Mouse (Mus musculus) layer of hippocampus, adult 18-20 months (tissue): ENCODE results near the gene Srsf6. TPM values are rescaled to one million over a fixed set of nuclear protein-coding genes. Genes with fewer than 3 reads are reported as not detected.

ENCODE experiments used
- DNase-seq, 2 experiments: peaks; one replicate each; pipeline ENCODE4 v3.0.0; 2022; ENCODE audit warnings: low spot score in 2 of 2
- total RNA-seq, 2 experiments: library from RNA; stranded (reverse); gene quantifications; 2 replicates each; pipeline ENCODE4 v1.2.3; 2021

The Srsf6 gene
- total RNA-seq, 2 experiments from 2014 or later = 95.9 to 102 TPM

DNA sequence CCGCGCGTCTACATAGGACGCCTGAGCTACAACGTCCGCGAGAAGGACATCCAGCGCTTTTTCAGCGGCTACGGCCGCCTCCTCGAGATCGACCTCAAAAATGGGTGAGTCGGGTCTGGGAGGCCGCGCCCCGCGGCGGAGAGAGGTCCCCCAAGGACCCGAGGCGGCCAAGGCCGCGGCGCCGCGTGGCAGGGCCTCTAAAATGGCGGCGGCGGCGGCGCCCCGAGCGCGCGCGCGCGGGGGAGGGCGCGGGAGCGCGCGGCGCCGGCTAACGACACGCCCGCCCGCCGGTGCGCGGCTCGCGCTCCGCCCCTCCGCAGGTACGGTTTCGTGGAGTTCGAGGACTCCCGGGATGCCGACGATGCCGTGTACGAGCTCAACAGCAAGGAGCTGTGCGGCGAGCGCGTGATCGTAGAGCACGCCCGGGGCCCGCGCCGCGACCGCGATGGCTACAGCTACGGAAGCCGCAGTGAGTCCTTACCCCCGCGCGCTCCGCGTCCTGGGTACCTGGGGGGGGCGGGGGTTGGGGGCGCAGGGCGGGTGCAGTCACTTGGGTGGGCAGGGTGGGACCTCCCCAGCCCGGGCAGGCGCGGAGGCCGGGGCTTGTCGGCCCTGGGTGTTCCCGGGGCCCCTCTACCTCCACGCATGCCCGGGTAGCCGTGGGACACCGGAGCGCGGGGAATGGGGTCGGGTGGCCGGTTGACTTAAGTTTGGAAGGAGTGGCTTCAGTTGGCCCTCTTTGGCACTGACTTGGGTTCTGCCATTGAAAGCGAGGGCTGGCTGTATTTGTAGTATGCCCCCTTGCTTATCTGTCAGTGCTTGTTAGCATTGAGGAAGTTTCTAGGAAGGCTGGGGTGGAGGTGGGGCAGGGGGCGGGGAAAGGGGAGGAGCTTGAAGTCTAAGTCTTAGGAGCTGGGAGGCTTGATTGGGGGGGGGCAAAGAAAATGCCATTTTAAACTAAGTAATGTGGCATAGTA lies 634 bp downstream of the Srsf6 start:
- peak; percentile 45 to 76 for DNase-seq

DNA sequence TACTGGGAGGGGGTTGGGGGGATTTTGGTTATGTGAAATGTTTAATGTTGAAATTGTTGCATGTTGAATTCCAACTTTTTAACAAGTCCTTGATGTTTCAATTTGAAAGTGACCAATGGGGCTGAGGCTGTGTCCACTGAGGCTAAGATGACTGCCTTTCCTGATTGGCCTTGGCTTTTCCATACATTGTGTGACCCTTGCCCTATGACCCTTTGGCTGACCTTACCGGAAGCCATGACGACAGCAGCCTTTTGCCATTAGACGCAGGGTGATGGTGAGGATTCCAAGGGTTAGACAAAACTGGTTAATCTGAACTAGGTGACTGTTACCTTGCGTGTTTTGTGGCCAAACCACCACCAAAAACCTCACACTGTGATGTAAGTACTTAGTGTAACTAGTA lies 1.4 kb downstream of the Srsf6 start:
- DNase-seq = no peak

DNA sequence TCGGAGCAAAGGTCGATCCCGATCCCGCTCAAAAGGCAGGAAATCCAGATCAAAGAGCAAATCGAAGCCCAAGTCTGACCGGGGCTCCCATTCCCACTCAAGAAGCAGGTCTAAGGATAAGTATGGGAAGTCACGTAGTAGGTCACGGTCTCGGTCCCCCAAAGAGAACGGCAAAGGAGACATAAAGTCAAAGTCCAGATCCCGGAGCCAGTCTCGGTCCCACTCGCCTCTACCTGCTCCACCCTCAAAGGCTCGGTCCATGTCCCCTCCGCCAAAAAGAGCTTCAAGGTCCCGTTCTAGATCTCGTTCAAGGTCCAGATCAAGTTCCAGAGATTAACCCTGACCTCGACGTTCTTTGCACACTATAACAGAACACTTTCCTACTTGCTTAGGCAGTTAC lies 3.1 kb downstream of the Srsf6 start:
- no peak for DNase-seq

DNA sequence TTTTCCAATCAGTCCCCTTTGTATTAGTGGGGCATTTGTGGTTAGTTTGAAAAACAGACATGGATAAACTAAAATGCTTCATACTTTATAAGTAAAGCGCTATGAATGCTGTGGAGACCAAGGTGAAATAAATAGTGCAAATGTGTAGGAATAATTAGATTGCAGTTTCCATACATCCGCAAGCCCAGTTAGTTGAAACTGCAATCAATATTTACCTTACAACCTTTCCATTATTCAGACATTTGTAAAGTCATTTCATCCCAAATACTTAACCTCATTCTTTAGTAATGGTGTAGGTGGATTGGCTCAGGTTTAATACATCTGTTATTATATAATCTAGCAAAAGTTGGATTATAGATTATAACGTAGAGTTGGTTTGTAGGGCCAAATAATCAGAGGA lies 4.4 kb downstream of the Srsf6 start:
- DNase-seq = no peak

DNA sequence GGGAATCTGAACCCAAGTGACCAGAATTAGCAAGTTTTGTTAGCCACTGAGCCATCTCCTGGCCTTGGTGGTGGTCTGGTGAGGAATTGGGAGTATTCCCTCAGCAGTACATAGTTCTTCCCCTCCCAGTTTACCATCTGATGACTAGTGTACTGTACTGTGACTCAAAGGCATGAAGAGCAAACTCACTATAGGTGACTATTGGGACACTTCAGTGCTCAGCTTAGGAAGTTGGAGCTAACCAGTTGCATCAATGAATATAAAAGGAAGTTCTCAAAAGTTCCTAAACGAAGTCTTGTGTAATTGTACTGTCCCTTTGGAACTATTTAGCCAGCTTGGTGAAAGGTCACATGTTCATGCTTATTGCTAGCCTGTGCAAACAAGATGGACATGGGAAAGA lies 8.2 kb downstream of the Srsf6 start:
- DNase-seq = no peak

DNA sequence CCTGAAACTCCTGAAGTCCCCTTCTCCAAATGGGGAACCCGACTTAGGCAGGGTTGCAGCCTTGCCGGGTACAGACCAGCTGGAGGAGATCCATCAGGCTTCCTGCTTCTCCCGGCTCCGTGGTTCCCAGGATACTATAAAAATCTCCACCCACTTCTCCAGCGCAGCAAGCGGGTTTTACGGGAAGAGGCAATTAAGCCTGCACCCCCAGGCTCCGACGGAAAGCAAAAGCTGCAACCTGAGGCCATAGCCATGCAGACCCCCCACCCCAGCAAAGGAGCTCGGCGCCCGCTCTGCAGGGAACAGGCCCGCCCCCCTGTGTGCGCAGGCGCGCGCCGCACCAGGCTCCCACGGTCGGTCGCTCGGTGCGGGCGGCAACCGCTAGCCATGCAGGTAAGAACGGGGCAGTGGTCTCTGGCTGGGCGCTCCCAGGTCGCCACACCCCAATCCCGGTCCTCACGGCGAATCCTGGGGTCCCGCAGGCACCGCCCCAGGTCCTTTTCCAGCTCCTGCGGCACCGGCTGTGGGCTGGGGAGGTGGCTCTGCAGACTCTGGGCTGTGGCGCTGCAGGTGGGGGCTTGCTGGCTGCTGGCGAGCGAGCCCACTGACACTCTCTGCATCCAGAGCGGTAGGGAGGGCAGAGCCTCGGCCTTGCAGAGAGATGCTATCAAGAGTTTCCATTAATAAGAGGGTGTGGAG lies 12.0 kb downstream of the Srsf6 start, which contains the start of gene L3mbtl1:
Gene L3mbtl1 (plus strand): TSS at position 325 of the 699 bp plus-strand sequence.
- DNase-seq = peak; percentile 53 to 68

DNA sequence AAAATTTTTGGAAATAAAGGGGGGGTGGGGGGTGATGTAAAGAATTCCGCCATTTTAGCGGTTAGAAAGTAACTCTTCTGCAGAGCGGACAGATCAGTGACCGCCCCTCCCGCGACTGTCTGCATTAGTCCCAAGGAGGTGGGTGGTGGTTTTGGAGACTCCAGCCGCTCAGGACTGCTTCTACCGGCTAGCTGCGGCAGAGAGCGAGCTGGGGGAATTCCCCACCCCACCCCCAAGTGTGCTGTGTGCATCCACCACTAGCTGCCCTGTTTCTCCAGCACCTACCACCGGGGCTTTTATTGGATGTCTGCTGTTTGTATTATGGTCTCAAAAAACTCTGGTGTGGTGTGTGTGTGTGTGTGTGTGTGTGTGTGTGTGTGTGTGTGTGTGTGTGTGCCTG lies 12.6 kb downstream of the Srsf6 start:
- DNase-seq = no peak

DNA sequence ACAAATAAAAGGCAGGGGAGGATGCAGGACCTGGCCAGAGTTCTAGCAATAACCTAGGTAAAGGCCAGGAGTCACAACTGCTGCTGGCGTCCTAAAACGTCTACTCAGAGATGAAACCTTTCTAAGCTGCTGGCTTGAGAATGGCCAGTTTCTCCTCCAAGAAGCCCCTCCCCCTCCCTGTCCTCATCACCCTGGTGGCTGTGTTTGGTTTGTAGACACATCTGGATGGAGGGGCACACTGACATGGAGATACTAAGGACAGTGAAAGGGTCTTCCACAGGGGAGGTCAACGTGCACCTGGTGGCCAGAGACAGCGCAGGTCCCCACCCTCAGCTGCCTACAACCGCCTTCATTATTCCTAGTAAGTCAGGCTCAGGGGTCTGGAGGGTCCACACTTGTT lies 15.6 kb downstream of the Srsf6 start:
- no peak for DNase-seq

DNA sequence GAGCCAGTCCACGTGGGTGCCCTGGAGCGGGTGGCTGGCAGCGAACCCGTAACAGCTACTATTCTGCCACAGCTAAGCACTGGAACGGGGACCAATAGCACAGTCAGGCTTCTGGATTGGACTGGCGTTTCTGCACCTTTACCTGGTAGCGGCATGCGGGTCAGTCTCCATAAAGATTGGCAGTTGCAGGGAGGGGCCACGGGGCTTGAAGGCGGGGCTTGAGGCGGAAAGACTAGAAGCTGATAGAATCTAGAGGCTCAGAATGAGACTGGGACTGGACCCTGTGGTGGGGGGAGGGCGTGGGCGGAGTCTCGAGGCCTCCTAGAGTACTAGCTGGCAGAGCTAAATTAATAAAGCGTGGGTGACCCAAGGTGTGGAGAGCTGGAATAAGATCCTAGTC lies 16.4 kb downstream of the Srsf6 start:
- no peak for DNase-seq

DNA sequence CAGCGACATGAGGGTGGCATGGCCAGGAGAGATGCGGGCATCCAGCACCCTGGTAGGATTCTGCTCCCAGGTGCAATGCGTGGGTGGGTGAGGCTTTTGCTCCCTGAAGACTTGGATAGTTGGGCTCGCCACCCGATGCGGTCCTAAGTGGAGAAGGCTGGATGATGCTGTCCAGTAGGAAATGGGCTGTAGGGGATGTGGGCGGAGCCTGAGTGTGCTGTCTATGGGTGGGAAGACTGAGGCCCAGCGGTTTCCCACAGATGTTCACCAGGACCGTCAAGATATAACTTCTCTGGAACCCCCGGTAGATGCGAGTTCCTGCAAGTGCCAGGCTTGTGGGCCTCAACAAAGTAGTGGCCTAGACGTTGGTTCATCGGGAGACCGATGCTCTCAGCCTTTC lies 16.9 kb downstream of the Srsf6 start:
- DNase-seq = no peak

DNA sequence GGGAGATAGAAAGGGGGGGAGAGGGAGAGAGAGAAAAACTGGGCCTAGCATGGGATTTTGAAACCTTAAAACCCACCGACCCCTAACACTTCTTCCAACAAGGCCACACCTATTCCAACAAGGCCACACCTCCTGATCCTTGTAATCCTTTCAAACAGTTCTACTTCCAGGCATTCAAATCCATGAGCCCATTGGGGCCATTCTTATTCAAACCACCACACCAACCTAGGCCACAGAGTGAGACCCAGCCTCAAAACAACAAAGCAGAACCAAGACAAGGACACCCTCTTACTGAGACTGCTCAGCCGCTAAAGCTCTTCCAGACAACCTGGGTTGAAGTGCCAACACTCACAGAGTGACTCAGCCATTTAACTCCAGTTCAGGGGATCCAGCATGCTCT lies 19.4 kb downstream of the Srsf6 start:
- no peak for DNase-seq

DNA sequence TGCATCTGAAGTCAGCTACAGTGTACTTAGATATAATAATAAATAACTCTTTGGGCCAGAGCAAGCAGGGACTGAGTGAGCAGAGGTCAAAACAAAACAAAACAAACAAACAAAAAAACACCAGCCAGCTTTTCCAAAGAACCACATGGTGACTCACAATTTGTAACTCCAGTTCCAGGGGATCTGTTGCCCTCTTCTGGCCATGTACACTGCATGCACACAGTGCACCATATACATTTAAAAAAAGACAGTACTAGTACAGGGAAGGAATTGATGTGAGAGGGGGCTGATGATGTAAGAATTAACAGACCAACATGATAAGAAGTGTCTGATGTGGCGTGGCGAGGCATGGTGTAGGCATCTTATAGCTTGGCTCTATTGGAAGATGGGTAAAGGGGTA lies 25.5 kb downstream of the Srsf6 start:
- no peak for DNase-seq

DNA sequence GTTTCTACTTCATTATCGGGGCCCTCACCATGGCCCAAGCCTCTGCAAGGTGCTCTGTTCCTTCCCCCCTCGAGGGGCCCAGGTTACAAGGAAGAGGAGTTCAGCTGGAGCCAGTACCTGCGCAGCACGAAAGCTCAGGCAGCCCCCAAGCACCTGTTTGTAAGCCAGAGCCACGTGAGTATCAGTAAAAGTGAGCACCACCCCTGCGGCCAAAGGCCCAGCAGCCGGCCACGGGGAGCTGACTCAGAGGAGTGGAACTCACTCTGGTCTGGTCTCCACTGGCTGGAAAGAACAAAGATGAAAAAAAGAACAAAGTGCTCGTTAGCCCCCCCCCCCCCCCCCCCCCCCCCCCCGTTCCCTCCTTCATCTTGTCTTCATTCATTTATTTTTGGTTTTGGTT lies 30.0 kb downstream of the Srsf6 start:
- DNase-seq = no peak

DNA sequence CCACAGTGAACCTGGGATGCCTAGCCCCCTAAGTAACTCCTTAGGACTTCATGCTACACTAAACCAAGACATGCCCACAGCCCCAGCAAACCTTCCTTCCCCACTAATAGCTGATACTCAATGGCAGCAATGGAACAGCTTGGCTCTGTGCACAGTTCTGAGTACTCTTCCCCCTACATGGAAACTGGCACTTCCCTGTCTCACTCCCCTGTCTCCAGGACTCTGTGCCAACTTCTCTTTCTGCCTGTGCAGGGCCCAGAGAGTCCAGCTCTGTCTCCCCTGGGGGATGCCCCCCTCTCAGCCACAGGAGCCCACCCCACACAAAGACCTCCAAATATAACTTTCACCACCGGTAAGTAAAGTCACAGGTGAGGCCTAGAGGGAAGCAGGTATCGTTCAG lies 35.4 kb downstream of the Srsf6 start:
- DNase-seq = no peak

DNA sequence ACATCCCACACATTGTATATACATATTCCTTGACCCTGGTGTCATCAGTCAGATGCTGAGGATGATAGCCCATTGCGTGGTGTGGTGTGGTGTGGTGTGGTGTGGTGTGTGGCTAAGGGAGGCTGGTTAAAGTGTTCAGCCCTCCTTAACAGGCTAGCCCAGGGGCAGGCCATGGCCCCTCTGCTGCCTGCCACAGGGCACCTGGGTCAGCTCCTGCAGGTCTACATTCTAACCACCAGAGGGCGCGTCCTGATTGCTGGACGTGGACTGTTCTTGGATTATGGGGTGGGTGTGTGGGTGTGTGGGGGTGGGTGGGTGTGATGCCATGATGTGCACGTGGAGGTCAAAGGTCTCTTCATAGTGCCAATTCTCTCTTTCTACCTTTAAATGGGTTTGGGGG lies 37.0 kb downstream of the Srsf6 start:
- peak in 1 of 2 experiments; percentile 39 for DNase-seq

DNA sequence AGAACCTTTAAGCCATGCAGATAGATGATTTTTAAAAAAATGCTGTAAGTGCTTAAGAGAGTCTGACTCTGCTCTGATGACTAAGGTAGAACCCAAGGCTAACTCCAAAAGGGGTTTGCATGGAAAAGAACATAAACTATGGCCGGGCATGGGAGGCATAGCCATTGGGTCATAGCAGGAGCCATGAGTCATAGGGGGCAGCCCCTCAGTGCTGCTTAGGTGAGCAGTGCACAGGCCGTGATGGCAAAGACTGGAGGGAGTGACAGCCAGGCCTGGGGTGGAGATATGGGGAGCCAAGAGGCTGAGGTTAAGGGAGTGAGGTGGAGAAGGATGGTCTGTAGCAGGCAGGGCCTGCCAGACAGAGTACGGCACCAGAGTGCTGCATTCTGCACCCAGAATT lies 37.8 kb downstream of the Srsf6 start:
- no peak for DNase-seq

DNA sequence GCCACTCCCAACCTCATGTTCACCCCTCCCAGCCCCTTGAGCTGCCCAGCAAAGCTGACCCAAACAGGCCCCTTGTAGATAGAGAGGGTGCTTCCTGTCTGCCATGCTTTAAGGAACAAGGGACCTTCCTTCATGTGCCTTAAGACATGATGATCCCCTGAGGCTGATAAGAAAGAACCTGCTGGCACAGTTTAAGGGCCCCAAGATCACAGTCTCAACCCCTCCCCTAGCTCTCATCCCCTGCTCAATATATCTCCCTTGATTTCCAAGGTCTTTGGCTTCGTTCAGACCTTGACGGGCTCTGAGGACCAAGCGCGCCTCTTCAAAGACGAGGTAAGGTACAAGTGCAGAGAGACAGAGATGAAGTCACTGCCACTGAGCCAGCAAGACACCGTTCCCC lies 39.6 kb downstream of the Srsf6 start:
- no peak for DNase-seq

DNA sequence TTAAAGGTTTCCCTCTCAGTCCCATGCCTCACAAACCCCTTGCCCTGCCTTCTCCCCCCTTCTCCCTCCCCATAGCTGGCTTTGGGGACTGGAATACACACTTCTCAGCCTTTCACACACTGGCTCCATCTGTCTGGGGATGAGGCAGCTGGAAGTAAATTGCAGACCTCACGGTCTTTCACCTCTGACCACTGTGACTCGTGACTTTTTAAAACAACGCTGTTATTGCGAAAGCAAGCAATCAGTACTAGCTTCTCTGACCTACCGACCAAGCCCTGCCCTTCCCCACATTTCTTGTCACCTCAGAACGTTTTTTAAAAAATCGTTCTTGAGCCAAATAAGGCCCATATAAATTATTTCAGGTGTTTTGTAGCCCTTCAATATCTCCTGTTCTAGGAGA lies 41.4 kb downstream of the Srsf6 start:
- DNase-seq = no peak

DNA sequence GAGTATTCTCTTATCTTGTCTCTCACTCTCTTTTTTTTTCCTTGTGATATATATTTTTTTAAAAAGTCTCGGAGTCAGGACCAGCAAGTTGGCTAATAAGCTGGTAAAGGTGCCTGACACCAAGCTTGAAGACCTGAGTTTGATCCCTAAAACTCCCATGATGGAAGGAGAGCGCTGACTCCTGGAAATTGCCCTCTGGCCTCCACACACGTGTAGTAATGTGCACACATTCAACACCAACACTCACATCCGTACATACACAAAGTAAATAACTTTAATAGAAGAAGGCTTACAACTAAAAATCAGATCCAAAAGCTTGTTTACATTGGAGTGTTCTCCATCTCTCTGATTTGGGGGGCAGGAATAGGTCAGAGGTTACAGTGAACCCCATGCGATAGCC lies 41.9 kb downstream of the Srsf6 start:
- DNase-seq = no peak

DNA sequence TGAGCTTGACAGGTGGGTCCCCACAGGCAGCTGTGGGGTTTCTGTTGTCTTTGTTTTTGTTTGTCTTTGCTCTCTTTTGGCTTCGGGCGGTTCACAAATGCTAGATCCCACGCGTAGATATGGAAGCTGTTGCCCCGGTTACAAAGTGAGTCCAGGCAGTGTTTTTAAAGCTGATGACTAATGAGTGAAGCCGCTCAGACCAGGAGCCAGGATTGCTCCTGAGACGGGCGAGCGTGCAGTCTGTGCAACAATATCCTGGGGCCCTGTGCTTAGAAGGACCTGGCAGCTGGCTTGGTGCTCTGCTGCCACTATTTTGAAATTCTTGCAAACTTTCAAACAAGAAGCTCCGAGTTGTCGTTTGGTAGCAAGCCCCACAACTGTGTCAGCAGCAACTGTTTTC lies 42.3 kb downstream of the Srsf6 start:
- peak in 1 of 2 experiments; percentile 37 for DNase-seq

DNA sequence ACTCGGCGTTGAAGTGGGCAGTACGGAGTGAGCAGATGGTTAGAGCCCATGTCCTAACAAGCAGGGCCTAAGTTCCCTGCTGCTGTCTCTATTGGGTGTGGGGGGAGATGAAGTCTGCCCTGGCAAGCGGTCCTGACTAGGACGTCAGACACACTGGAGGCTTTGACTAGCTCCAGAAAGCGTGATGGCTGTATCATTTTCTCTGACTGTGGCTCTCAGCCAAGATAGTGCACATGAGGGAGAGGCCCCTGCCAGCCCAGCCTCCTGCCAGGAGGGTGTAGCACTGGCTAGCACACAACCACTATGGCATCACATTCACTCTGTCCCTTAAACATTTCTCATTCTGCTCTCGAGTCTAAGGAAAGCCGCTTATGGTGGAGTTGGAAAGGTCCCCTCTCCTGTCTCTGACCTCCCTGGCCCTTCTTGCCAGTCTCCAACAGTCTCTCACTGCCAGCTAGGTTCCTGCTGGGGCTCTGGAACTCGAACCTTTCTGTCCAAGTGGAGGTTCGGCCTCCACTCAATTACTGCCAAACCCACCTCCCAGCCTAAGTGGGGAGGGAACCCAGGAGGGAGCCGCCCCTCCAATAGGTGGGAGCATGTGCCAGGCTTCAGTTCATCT lies 43.9 kb downstream of the Srsf6 start:
- DNase-seq = peak; percentile 32 to 49

DNA sequence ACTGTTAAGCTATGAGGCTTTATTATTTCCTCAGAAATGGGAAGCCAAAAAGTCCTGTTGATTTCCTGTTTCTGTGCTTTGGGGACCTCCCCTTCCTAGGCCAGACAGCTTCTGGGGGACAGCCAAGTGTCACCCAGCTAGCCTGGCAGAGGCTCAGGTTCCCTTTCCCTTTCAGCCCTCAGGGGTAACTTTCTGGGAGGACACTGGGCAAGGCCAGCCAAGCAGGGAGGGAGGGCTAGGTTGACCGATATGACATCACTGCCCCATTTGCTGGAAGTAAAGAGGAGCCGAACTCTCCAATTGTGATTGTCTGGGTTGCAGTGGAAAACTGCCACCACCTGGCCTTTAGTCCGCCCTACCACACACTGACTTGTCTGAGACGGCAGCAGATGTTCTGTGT lies 44.7 kb downstream of the Srsf6 start:
- DNase-seq = no peak
